Mouse (Mus musculus) CD4-positive, CD25-positive, alpha-beta regulatory T cell, adult 4 months (primary cell): ENCODE data around the gene Gmfg. TPM values are rescaled to one million over a fixed set of nuclear protein-coding genes. Genes with fewer than 3 reads are reported as not detected.

ENCODE experiments used
- ATAC-seq: one replicate; pipeline ENCODE4 v1.8.0; 2017
- polyA plus RNA-seq, 2 experiments: library from polyadenylated mRNA; unstranded; fragments of 100-300 nt; shearing (Covaris generic); gene quantifications; one replicate each; pipeline ENCODE4 v1.2.1; 2017

The Gmfg gene
- polyA plus RNA-seq, 2 experiments from 2014 or later = 406 to 454 TPM

DNA sequence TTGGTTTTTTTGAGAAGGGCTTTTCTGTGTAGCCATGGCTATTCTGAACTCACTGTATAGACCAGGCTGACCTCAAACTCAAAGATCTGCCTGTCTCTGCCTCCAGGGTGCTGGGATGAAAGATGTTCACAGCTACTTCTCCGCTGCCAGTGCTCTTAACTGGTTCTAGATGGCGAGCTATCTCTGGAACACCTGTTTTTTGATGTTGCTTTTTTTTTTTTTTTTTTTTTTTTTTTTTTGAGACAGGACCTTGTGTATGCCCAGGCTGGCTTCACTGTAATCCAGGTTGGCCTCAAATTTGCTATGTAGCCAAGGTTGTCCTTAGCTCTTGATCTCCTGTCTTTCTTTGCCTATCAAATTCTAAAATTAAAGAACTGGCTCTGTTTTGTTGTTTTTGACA lies 1.5 kb downstream of the Gmfg start:
- no peak for ATAC-seq

- peak; percentile 53 for ATAC-seq
Measured at GRCm38 (mm10) chr7:28440739-28441138, 3.5 kb downstream of the Gmfg start.

DNA sequence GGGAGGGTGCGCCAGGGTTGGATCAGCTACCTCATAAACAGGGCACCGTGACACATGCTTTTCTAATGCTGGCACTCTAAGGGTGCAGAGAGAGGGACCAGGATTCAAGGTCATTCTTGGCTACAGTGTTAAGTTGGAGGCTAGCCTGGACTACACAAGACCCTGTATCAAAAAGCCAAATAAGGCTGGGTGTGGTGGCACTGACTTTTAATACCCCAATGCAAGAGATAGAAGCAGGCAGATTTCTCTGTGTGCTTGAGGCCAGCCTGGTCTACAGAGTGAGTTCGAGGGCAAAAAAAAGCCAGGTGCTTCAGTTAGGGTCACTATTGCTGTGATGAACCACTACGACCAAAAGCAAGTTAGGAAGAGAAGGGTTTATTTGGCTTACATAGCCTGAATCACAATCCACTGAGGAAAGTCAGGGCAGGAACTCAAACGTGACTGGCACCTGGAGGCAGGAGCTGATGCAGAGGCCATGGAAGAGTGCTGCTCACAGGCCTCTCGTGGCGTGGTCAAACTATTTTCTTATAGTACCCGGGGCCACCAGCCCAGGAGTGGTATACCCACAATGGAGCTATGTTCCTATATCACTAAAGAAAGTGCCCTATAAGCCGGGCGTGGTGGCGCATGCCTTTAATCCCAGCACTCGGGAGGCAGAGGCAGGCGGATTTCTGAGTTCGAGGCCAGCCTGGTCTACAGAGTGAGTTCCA lies 4.7 kb downstream of the Gmfg start:
- no peak for ATAC-seq

- no peak for ATAC-seq
Measured at GRCm38 (mm10) chr7:28442688-28443087, 5.4 kb downstream of the Gmfg start.

DNA sequence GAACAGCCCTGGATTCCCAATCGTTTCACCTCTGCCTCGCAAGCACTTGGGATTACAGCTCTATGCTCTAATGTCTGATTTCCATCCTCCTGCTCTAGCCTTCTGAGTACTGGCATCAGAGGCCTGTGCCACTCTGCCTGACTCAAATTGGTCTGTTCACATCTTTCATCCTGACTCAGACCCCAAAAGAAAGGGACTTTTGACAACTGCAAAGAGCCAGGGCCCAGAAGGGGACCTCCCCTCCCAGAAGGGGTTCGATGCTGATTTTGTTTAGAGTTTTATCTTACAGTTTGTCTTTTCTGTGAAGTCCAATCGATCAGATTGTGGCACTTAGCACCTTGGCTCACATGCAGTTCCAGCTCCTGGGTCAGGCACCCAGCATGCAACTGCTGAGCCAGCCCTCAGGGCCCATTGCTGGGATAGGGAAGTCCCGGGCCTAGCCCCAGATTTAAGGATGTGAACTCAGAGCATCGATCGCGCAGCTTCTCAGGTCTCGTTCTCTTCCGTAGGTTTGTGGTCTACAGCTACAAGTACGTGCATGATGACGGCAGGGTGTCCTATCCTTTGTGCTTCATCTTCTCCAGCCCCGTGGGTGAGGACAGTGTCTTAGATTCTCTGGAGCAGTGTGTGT lies 7.2 kb downstream of the Gmfg start:
- peak; percentile 42 for ATAC-seq

DNA sequence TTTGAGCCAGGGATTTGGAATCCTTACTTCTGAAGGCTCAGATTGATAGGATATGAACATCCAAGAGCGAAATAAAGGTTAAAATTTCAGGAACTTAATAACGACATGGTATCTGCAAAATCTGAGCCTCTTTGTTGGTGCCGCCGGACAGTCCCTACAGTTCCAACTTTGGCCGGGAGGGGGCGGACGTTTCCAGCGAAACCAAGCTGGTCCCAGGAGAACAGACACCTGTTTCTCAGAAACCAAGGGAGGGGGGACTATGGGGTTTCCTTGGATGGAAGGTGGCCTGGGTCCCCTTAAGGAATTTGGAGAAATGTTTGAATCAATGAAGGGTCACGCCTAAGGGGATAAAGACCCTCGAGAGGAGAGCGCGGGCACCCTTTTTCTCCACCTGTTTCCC lies 9.2 kb downstream of the Gmfg start:
- no peak for ATAC-seq

- ATAC-seq = no peak
Measured at GRCm38 (mm10) chr7:28447101-28447830, 10.0 kb downstream of the Gmfg start.

GRCm38 (mm10) chr7:28447865-28448820 lies 10.9 kb downstream of the Gmfg start:
- no peak for ATAC-seq

- peak; percentile 51 for ATAC-seq
Measured at GRCm38 (mm10) chr7:28451531-28452360, 14.5 kb downstream of the Gmfg start, which contains the start of gene Lrfn1. TSS of gene Lrfn1 (plus strand) at chr7:28451980.

DNA sequence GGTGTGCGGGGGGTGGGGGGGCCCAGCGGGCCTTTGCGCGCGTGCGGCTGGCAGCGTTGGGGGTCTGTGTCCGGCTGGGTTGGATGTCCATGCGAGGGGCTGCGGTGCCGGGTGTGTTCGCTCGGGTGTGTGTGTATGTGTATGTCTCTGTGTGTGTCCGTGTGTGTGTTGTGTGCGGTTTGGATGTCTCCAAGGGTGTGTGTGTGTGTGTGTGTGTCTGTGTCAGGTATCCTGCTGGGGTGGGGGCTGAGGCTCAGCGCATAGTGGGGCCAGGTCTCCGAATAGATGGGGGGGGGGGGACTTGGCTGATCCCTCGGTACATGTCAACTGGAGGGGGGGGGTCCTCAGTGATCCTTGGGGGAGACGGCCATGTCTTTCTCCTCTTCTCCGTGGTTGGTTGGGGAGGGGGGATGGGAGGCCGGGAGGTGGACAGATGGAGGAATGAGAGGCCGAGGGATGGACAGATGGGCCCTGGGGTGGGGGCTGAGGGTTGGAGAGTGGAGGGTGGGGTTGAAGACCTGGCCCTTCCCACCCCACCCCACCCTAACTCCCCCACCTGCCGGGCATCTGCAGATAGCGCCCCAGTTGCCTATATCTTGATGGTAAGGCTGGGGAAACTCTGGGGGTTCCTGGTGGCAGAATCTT lies 15.2 kb downstream of the Gmfg start:
- ATAC-seq = no peak

- no peak for ATAC-seq
Measured at GRCm38 (mm10) chr7:28460361-28460760, 23.1 kb downstream of the Gmfg start.

DNA sequence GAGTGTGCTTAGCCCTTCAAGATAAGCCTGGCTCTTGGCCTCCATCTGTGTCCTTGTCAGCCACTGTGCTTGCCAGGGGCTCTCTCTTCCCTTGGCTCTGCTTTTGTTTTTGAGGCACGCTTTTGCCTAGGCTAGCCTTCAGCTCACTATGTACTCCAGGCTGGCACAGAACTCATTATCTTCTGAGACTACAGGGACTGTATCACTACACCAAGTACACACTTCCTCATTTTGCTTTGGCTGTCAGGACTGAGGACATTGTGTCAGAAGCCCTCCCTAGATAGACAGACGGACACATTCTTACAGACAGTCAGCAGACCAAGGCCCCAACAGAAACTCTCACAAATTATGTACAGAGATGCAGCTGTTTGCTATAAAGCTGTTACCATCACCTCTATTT lies 25.5 kb downstream of the Gmfg start:
- no peak for ATAC-seq

DNA sequence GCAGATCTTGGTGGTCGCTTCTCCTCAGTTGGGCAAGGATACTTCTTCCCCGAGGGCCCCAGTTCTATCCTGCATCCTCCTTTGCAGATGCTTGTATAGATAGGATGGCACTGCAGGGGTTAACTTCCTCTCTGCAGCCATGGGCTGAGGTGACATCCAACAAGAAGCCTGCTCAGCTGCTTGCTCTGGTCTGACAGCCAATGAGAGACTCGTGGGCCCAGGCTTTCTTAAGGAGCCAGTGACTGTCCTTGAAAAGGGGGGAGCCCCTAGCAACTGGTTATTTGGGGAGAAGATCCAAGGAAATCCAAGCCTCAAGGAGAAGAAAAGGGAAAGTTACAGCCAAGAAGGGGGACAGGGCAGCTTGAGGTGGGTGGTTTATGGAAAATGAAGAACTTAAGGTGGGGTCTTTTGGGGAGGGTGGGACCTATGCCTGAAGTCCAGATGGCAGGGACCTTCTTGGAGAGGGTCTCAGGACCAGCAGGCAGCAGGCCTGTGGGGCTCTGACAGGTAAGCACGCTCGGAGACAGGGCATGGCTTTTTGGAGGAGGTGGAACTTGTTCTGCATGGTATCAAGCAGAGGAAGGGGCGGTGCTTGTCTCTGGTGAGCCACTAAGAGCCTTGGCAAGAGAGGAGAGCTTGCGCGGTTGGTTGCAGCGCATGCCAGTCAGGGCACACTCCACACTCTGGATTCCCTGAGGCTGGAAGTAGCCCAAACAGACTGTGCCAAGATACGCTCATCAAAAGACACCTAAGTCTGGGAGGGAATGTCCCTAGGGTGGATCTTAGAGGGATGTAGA lies 27.4 kb downstream of the Gmfg start:
- ATAC-seq = no peak

DNA sequence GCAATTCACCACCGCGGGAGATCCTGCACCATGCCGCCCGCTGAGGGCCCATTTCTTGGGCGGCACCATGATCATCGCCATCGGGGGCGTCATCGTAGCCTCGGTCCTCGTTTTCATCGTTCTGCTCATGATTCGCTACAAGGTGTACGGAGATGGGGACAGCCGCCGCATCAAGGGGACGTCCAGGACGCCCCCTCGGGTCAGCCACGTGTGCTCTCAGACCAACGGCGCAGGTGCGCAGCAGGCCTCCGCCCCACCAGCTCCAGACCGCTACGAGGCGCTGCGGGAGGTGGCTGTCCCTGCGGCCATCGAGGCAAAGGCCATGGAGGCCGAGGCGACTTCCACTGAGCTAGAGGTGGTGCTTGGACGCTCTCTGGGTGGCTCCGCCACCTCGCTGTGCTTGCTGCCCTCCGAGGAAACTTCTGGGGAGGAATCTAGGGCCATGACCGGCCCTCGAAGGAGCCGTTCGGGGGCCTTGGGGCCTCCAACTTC lies 29.5 kb downstream of the Gmfg start:
- ATAC-seq = no peak

GRCm38 (mm10) chr7:28467213-28467751 lies 30.0 kb downstream of the Gmfg start:
- peak; percentile 26 for ATAC-seq

DNA sequence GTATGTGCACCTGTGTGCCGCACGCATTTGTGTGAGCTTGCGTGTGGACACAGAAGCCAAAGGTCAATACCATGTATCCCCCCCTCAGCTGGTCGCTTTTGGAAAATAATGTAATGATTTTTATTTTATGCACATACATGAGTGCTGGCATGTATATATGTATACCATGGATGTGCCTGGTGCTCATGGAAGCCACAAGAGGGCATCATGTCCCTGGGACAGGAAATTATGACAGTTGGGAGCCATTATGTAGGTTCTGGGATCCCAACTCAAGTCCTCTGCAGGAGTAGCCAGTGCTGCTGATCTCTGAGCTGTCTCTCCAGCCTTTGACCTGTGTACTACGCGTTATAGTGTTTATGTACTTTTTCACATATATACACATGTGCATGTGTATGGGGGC lies 38.9 kb downstream of the Gmfg start:
- no peak for ATAC-seq

- ATAC-seq = no peak
Measured at GRCm38 (mm10) chr7:28477363-28477762, 40.1 kb downstream of the Gmfg start.

GRCm38 (mm10) chr7:28478854-28479253 lies 41.6 kb downstream of the Gmfg start:
- ATAC-seq = no peak

GRCm38 (mm10) chr7:28482854-28483253 lies 45.6 kb downstream of the Gmfg start:
- no peak for ATAC-seq

- no peak for ATAC-seq
Measured at GRCm38 (mm10) chr7:28484192-28484591, 46.9 kb downstream of the Gmfg start.
